Mouse (Mus musculus) spleen, adult 2 months (tissue): ENCODE measurements around the gene Atg3.

Experiments
- CTCF ChIP-seq: fragments of 200-500 bp; IDR thresholded peaks from 2 replicates; pipeline ENCODE4 v1.5.1; 2011; ENCODE audit warnings: mild to moderate bottlenecking, inconsistent platforms; ENCODE audit not compliant: insufficient read depth, insufficient read length, insufficient replicate concordance; ENCODE audit errors: extremely low read depth
- POLR2A ChIP-seq: fragments of 200-500 bp; IDR thresholded peaks from 2 replicates; pipeline ENCODE4 v1.6.1; 2011; ENCODE audit warnings: low read depth, low read length, inconsistent platforms

GRCm38 (mm10) chr16:45122571-45122970 is 36.0 kb upstream of the Atg3 start:
- TF ChIP-seq POLR2A (no peak), CTCF (no peak)
